Mouse (Mus musculus) heart, embryonic 11.5 days (tissue): ENCODE measurements around the gene Trim7. TPM values are rescaled to one million over a fixed set of nuclear protein-coding genes. Genes with fewer than 3 reads are reported as not detected.
"Not testable (repeated sequence)": the region's sequence is repeated elsewhere in the genome, so short reads cannot be mapped to it uniquely, and the experiment has no call there.

Source experiments
- ATAC-seq: fragments of 200-750 bp; cut with Nextera tagmentation; replicated peaks from 2 replicates; pipeline ENCODE4 v1.8.0; 2017; ENCODE audit warnings: moderate library complexity; ENCODE audit not compliant: insufficient number of reproducible peaks, low FRiP score, low TSS enrichment
- H3K27ac ChIP-seq: fragments of 300-500 bp; sonication (generic); 2 replicates; pipeline ENCODE4 v1.5.1; 2014; ENCODE audit warnings: mild to moderate bottlenecking, low read depth, low read length
- H3K27me3 ChIP-seq: fragments of 300-500 bp; sonication (generic); 2 replicates; pipeline ENCODE4 v1.6.1; 2014; ENCODE audit warnings: mild to moderate bottlenecking, low read length, mixed read lengths; ENCODE audit not compliant: control insufficient read depth, insufficient read depth
- H3K36me3 ChIP-seq: fragments of 300-500 bp; sonication (generic); 2 replicates; pipeline ENCODE4 v1.6.1; 2014; ENCODE audit warnings: mild to moderate bottlenecking, low read length, moderate library complexity, mixed read lengths; ENCODE audit not compliant: control insufficient read depth, insufficient read depth
- H3K4me1 ChIP-seq: fragments of 300-500 bp; sonication (generic); 2 replicates; pipeline ENCODE4 v1.6.1; 2014; ENCODE audit warnings: low read length; ENCODE audit not compliant: control insufficient read depth, insufficient read depth
- H3K4me2 ChIP-seq: fragments of 300-500 bp; sonication (generic); 2 replicates; pipeline ENCODE4 v1.6.1; 2014; ENCODE audit warnings: mild to moderate bottlenecking, moderate library complexity
- H3K4me3 ChIP-seq: fragments of 300-500 bp; sonication (generic); 2 replicates; pipeline ENCODE4 v1.5.1; 2014; ENCODE audit warnings: low read depth, low read length
- H3K9ac ChIP-seq: fragments of 300-500 bp; sonication (generic); 2 replicates; pipeline ENCODE4 v1.6.1; 2014; ENCODE audit warnings: mild to moderate bottlenecking, low read depth, low read length, moderate library complexity
- H3K9me3 ChIP-seq: fragments of 300-500 bp; sonication (generic); replicated peaks from 2 replicates; pipeline ENCODE4 v1.6.1; 2016; ENCODE audit warnings: low read length; ENCODE audit not compliant: control insufficient read depth
- WGBS: fragments of 180-500 bp; shearing (Covaris S2); extraction: QIAGEN DNeasy Blood & Tissue Kit; methylation state at CpG from one replicate; pipeline ENCODE4 v1.1.7; 2014; ENCODE audit not compliant: insufficient replicate concordance; 5-methylcytosine and 5-hydroxymethylcytosine counted together
- polyA plus RNA-seq: library from polyadenylated mRNA; unstranded; fragments of >200 nt; fragmentation: Nextera tagmentation; extraction: Ambion mirVana; gene quantifications from 2 replicates; pipeline ENCODE4 v1.2.1, GENCODE M21; 2014

Trim7 gene
- polyA plus RNA-seq, 1 experiment from 2014 or later, result 0.43 TPM

DNA sequence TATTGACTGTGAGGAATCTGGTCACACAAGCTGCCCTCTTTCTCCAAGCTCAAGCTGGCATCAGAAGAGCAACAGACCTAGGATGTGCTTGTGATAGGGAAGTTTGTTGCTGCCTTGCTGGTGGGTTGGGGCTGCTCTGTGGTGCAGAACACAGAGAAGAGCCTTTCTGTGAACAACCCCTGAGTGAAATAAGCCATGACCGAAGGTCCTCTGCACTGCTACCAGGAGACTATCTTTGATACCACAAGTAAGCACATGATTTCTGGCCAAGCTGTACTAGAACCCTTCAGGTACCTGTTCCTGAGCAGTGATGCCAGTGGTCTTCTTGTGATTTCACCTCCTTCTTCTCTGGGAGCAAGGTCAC lies 75.6 kb downstream of the Trim7 start:
- WGBS, result 94% methylated on average over 1 of the region's 1 CpGs
- ATAC-seq, H3K27me3 ChIP-seq, H3K27ac ChIP-seq, H3K9me3 ChIP-seq, H3K4me1 ChIP-seq, H3K36me3 ChIP-seq, H3K9ac ChIP-seq, H3K4me2 ChIP-seq, H3K4me3 ChIP-seq: not testable (repeated sequence)

Other genes starting within 250 kb of the Trim7 start
- gene Rack1, start 25.8 kb upstream of the Trim7 start, polyA plus RNA-seq, result 538 and 603 TPM in 2 replicates
- 3.3 and 3.7 TPM in 2 replicates for gene Trim41, start 8.8 kb upstream of the Trim7 start, polyA plus RNA-seq
- gene Gm12184, start 515 bp downstream of the Trim7 start, polyA plus RNA-seq, result 2.9 and 4.0 TPM in 2 replicates
- 4.9 and 5.9 TPM in 2 replicates for gene Irgm1, start 45.5 kb downstream of the Trim7 start, polyA plus RNA-seq
- 0.16 TPM in 1 of 2 replicates, not detected in the other for gene Gm5431, start 76.1 kb downstream of the Trim7 start, polyA plus RNA-seq
- 1.3 and 1.7 TPM in 2 replicates for gene Psme2b, start 120.0 kb downstream of the Trim7 start, polyA plus RNA-seq
- not detected in 2 replicates for gene Olfr56, start 152.7 kb downstream of the Trim7 start, polyA plus RNA-seq
- gene 9930111J21Rik1, start 153.3 kb downstream of the Trim7 start, polyA plus RNA-seq, result 0.08 TPM in 1 of 2 replicates, not detected in the other
- gene Gm12185, start 166.1 kb downstream of the Trim7 start, polyA plus RNA-seq, result not detected in 2 replicates
- gene Tgtp1, start 168.0 kb downstream of the Trim7 start, polyA plus RNA-seq, result not detected in 2 replicates
- not detected in 2 replicates for gene 9930111J21Rik2, start 225.1 kb downstream of the Trim7 start, polyA plus RNA-seq
- gene Tgtp2, start 238.1 kb downstream of the Trim7 start, polyA plus RNA-seq, result not detected in 2 replicates